Mouse (Mus musculus) adrenal gland, adult 18-20 months (tissue): Measurements from ENCODE around the gene Lrrc4. TPM values are rescaled to one million over a fixed set of nuclear protein-coding genes. Genes with fewer than 3 reads are reported as not detected.

Experiments
- DNase-seq, 2 experiments: peaks; one replicate each; pipeline ENCODE4 v3.0.0; 2021 to 2022; ENCODE audit warnings: low spot score in 2 of 2
- long read RNA-seq, 2 experiments: library from polyadenylated mRNA; stranded (forward); transcript quantifications; one replicate each; pipeline ENCODE4 v2.0.0; 2021
- total RNA-seq, 2 experiments: library from RNA; stranded (reverse); gene quantifications; 1 replicate in 1 of 2; 2 replicates in 1 of 2; pipeline ENCODE4 v1.2.3; 2021

The Lrrc4 gene
- 10 to 100 TPM; 10.2 to 12.0 TPM for total RNA-seq
- long read RNA-seq, experiment 1, partial matches to known transcripts: 0 of 7 reads
- long read RNA-seq, experiment 1, other reads (novel, unspliced or antisense): 3 of 7 reads
- long read RNA-seq, experiment 2, partial matches to known transcripts: 0 of 4 reads
- long read RNA-seq, experiment 2, other reads (novel, unspliced or antisense): 3 of 4 reads

DNA sequence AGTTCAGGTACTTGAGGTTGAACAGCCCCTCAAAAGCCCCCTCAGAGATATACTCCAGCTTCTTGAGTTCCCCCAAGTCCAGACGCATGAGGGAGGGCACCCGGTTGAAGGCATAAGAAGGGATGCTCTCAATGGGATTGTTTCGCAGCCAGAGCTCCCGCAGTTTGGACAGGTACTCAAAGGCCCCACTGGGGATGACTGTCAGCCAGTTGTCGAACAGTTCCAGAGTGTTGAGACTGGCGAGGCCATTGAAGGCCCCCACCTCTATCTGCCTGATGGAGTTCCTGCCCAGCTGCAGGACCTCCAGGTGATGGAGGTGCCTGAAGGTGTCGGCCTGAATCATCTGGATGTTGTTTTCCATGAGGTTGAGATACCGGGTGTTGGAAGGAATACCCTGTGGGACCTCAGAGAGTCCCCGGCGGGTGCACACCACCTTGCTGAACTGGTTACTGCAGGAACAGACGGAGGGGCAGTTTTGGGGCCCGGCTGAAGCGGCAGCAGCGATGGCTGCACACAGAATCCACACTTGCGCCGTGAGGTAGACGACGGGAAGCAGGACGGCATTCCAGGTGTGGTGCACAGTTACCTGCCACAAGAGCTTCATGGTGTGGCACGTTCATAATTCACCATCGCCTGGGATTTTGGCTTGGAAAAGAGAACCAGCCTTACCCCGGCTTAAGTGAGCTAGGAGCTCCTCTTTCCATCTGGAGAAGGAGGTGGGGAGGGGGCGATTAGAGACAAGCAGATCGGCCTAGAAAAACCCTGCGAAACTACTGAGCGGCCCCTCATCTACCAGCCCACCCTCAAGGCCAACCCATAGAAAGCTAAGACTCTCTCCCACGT, at the start of gene Lrrc4:
Gene Lrrc4 (minus strand): TSS at position 737 of the 843 bp plus-strand sequence.
- DNase-seq: no peak

DNA sequence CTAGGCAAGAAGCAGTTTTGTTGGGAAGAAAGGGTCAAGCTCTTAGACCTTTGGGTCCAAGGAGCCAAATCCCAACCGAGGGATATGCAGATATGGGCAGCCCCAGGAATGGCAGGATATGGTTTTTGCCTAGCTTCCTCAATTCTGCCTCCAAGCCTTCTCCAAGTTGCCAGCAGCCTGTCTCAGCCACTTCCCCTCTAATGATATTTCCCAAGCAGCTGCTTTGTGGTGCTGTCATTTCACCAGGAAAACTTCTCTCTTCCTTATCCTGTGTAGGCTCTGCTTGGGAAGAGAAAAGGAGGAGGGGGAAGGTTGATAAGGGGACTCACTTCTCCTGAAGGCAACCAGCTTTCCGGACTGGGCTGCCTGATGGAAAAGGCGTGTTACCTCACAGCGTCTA, 49.4 kb upstream of the Lrrc4 start:
- no peak for DNase-seq

DNA sequence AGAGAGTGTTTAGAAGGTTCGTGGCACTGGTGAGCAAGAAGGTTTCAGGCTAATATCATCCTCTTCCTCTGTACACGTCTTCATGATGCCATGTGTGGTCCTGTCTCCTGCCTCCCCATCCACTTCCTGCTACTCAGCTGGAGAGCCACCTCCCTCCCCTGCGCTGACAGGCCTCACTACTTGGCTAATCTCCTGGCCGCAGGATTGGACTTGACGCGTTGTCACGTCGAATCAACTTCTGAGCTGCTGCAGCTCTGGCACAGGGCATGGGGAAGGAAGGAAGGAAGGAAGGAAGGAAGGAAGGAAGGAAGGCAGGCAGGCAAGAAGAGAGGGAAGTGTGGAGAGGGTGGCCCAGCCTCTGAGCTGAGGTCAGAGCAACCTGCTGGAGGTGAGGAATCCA, 47.8 kb upstream of the Lrrc4 start:
- DNase-seq: no peak

DNA sequence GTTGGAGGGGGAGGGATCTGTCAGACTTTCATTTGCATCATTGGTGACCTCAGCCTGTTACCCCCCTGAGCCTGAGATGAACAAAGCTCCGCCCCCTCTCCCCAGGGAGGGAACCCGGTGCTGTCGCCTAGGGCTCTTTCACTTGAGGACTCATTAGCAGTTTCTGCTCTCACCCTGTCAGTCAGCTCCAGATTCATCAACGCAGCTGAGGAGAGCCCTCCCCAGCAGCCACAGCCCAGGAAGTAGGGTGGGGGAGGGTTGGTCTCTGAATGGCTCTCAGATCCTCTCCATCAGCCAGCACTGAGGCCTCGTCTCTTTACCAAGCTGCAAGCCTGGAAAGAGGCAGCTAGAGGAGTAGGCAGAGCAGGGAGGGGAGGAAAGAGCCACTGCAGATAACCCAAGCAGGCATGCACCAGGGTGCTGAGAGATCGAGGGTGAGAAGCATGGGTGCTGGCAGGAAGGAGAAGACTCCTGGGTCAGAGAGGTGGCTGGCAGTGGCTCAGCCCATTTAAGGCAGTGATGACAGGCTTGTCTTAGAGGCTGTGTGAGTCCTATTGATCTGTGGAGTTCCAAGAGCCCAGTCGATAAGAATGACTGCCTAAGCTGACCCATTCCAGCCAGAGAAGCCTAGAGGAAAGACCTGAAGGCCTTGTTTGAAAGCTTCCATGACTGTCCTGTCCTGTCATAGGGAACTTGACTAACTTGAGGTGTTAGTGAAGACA, 46.6 kb upstream of the Lrrc4 start:
- DNase-seq: no peak

DNA sequence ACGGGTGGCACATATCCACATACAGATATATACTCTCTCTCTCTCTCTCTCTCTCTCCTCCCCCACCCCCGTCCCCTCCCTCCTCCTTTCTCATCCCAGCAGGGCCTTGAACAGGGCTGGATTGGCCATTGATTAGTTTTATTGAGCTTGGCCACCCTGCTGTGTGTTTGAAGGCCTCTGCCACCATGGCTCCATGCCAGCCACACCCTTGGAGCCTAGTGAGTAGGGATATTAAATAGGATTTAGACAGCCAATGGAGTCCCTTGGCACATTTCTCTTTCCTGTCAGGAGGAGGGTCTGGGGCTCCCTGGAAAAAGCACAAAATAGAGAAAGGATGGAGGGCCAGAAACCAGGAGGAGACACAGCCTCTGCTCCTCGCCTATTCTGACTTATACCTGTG, 44.9 kb upstream of the Lrrc4 start:
- no peak for DNase-seq

DNA sequence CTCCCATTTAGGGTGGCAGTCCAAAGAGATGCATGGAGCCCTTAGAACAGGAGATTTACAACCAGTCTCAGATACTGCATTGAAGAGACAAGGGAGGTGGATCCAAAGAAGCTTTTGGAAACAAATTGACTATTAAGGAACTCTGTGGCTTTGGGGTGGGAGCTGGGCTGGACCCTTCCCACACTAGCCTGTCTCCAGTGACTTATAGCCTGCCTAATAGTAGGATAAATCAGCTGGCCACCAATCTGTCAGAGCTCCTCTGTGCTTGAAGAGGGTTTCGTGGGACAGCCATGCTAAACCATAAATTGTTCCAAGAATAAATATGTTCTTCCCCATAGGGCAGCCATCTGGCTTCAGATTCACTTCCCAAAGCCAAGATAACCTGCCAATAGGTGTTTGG, 43.8 kb upstream of the Lrrc4 start:
- DNase-seq: no peak

DNA sequence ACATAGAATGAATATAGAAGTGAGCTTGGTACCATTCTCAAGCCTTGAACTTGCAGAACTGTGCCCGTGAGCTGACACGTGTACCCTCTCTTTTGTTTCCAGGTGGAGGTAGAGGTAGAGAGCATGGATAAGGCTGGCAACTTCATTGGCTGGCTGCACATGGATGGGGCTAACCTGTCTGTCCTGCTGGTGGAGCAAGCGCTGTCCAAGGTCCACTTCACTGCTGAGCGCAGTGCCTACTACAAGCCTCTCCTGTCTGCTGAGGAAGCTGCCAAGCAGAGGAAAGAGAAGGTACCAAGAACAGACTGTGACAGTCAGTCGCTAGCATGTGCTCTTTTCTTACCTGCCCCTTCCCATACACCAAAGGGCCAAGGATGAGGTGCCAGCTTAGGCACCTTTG, 43.2 kb upstream of the Lrrc4 start:
- no peak for DNase-seq

DNA sequence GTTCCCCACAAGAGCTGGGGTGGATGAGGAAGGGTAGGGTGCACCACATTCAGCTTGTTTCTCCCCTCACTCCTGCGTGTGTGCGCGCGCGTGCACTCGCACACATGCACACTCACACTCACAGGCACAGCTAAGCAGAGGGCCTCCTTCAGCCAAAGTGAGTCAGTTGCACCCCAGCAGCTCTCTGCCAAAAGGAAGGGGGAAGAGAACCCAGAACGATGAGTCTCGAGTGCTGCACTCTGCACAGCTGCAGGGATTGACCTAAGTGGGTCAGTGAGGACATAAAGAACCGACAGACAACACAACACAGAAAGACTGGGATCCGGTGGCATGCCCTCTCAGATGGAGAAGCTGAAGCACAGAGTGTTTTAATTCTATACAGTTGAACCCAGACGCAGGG, 42.5 kb upstream of the Lrrc4 start:
- no peak for DNase-seq

DNA sequence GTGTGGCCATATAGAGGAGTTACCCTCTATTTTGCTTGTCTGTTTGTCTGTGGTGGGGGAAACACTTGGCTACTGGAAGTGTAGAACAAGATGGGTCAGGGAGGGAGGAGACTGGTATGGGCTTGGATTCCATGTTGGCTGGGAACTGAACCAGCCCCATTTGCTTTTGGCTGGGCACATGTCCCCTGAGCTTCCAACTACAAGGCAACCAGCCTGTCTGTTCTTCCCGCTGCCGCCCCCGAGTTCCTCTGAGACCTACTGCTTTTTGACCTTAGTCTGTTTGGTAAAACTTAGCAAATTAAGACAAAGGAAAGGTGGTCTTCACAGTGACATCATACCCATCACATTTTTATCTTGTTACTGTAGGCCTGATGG, 40.9 kb upstream of the Lrrc4 start:
- no peak for DNase-seq

DNA sequence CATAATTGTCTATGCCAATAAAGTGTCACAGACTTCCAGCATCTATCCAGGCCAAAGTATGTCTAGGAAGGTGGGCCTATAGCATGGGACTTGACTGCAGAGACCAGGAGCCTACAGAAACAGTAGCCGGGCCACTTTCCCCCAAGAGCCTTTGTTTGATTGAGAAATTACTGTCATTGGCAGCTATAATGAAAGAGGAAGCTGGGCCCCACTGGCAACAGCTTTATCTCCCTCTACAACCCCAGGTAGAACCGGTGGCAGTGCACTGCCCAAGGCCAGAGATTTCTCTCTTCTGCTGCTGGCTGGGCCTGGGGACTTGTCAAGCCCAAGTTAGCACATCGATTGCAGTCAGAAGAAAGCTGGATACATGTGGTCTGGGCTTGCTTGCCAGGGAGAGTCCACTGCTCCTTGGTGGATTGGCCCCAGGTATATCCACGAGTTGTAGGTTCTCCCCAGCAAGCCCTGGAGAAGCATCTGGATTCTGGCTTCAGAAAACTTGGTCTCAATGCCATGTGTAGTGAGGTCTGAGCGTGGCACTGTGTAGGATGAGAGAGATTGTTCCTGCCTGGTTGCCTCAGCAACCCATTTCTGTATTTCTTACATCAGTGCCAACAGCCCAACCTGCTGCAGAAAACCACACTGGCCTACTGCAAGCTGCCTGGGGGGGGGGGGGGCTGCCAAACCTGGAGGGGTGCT, 40.3 kb upstream of the Lrrc4 start:
- no peak for DNase-seq

DNA sequence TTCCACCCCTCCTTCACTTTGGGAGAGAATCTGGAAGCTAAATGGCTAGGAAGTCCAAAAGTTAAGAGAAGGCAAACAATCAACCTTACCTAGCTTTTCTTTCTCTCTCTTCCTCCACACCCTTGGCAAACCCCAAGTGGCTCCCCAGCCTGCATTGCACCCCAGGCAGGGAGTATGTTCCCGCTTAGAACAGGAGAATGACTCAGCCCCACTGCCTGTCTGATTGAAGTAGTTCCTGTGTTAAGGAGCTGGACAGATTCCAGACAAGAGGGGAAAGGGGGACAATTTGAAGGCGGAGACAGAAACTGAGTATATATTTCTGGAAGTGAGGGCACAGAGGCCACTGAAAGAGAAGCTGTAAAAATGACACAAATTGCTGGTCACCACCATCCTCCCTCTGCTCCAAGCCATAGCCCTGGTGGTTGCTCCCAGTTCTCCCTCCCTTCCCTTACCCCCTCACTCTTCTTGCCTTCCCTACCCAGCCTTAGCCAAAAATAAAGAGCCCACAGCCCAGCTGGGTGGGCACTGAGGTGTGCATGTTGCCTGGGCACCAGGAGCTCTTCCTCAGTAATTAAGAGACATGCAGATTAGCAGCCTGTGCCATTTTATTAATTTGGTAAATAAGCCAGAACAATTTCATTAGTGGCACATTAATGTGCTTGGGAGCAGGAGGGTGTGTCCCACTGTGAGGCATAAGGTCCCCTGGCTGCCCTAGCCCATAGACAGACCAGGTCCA, 36.1 kb upstream of the Lrrc4 start:
- no peak for DNase-seq

DNA sequence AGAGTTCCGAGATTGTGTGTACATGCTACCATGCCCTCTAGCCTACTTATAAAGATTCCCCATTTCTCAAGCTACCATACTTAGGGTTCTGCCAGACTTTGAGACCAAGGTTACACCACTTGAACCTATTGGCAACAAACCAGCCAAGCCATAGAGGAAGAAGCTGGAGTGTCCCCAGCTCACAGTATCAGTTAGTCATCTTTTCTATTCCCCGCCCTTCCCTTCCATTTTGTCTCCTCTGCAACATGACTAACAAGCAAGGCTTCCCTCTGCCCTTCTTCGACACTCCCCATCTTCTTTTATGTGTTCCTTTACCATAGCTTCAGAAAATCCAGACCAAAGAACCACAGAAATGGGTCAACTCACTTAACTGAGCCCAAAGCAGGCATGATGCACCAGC, 34.7 kb upstream of the Lrrc4 start:
- DNase-seq: no peak

DNA sequence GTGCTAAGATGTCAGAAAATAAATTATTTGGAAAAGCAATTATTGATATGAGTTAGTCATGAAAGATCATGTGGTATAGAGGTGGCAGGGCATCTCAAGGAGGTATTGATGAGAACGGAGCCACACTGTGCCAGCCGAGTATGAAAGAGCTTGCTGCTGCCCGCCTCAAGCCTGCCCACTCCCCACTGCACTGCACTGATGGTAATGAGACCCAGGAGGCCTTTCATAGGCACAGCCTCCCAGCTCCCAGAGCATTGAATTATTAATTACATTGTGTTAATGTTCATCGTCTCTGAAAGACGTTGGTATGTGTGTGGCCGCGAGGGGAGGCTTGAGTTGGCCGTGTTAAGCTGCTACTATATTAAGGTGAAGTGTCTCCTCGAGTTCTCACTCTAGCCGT, 33.6 kb upstream of the Lrrc4 start:
- no peak for DNase-seq

DNA sequence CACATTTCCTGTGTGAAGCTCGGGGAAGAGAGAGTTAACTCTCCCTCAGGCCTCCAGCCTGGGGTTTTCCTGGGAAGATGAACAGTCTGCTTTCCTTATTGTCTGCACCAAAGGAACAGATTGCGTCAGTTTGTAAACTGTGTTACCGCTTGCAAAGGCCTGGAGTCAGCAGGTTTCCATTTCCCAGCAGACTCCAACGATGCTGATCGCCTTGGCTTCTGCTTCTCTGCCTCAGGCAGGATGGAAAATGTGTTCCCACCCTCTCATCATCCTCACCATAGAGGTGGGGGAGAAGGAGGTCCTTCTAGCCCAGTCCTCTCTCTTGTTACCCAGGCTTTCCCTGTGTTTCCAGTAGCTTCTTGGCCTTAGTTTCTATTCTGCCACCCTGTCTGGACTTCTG, 33.1 kb upstream of the Lrrc4 start:
- no peak for DNase-seq

DNA sequence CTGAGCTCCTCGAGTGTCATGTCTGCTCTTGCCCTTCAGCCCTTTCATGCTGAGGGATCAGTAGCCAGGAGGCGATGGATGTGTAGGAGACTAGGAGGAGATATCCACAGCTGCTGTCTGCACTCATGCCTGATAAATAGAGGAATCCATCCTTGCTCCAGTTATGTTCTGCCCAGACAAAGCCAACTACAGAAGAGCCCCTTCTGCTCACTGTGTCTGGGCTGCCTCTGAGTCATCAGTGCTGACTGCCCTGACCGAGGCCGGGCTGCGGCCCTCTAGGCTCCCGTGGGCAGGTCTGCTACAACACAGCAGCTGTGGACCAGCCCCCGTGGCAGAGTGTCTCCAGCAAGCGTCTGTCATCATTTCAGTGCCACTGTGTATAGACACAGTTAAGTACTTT, 30.8 kb upstream of the Lrrc4 start:
- no peak for DNase-seq

DNA sequence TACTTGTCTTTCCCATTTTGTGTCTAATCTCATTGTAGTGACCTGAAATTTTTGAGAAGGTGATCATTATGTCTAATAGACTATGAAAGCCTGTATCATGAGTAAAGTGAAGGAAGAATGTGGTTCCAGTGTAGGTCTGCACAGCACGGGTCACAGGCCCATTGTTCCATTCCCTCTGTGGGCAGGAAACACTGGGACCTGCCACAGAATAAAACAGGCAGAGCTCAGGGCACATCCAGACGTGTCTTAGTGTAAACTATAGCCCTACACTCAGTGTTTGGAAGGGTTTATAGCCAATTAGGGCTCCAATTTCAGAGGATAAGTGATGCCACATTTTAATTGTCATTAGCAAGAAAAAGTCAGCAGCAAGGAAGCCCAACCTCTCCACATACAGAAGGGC, 29.4 kb upstream of the Lrrc4 start:
- no peak for DNase-seq

DNA sequence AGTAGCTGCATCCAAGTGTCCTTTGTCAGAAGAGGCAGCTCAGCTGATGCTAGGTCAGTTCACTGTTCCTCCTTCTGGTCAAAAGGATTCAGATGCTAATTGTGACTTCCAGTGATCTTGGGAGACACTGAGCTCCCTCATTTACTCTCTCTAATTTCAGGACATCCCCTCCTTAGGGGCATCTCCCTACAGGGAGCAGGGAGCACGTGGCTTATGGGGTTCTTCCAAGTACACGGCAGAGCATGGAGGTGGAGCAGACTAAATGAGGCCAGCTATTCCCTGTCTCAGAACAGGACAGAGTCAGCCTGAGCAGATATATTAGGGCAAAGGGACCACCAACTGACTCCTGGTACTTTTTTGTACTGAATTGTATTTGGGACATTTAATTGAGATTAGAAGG, 28.9 kb upstream of the Lrrc4 start:
- no peak for DNase-seq

DNA sequence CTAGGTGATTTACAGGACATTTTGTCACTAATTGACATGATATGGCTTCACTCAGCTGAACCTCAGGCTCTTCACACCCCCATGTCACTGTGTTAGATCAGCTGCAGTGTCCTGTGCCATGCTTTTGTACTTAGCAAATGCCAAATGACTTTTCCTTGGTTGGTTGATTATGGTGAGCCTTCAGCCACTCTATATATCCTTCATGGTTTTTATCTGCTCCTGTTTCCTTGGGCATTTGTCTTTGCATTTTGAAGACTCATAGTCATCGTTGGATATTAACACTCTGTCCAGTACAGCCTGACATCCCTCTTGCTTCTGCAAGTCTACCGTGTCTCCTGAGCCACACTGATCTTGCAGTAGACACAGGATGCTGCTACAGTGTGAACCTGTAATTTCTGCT, 27.5 kb upstream of the Lrrc4 start:
- no peak for DNase-seq

DNA sequence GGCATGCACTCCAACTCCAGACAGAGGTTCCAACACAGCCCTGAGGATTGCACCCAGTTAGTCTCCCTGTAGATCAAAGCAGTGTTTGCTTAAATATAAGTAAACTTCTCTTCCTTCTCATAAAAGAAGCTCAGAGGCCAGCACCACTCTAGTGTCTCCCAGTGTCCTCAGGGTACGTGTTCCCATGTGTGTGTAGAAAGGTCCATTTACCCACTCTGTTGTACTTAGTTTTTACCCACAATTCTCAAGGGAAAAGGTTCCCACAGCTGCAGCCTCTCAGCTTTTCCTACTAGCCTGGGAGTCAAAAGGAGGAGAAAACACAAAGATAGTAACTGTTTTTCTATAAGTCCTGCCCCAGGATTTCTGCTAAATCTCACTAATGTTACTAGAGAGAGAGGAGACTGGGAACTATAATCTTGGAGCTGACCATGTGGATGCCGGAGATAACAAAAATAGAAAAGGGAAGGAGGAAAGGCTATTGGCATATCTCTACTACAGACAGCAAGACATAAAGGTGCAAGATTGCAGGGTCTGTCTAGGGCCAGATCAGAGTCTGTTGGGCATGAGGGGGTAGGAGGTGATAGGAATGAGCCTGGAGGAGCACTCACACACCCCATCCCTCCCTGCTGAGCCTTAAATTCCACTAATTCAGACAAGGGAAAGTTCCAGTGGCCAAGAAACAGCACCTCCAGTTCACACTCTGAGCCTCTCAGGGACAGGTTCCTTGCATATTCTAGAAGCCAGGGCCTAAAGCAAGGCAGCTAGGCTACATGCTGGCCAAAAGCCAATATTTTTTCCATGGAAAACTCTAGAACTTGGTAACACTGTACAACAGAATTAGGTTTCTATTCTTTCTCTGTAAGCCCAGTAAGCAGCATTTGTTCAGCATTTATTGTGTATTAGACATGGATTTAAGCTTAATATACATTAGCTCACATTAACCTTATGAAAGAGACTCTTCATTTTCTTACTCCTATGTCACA, 25.9 kb upstream of the Lrrc4 start:
- DNase-seq: no peak

DNA sequence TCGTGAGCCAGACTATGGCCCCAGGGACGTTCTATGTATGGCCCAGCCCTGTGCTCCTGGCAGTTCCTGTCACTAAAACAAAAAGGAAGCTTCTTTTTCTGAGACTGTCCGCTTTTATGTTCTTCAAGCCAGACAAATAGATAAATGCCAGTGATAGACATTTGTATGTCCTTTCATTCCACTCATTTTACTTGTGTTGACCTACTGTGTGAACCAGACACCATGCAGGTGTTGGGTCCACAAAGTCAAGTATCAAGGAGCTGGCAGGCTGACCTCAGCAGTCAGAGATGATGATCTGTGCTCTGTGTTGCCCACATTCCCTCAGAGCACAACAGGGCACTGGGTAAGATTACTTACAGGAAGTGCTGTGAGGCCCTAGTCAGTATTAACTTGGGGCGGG, 25.2 kb upstream of the Lrrc4 start:
- DNase-seq: no peak
